Mouse (Mus musculus): Measurements from ENCODE around the gene Fubp1. TPM values are rescaled to one million over a fixed set of nuclear protein-coding genes. Genes with fewer than 3 reads are reported as not detected.

Fubp1 gene
- polyA plus RNA-seq, 1 experiment from 2014 or later = 37.1 TPM

- TF ChIP-seq EP300 (IDR thresholded peaks at IDR 0.05; ENCODE audit: low read depth) (no peak), CTCF (IDR thresholded peaks at IDR 0.05; ENCODE audit: low read depth) (no peak)
- WGBS (ENCODE audit: insufficient replicate concordance) = 25% methylated on average over 29 of the region's 29 CpGs
- no peaks in the 10 kb centered on the region for H3K9me3 ChIP-seq (ENCODE audit: low read length)
- no peak overlapping the region for H3K27ac ChIP-seq (ENCODE audit: low read depth)
- no peak overlapping the region for H3K9ac ChIP-seq (replicated peaks)
- H3K27me3 ChIP-seq (ENCODE audit: insufficient read depth, low read length) = peaks cover 29% of the 10 kb centered on the region
- no peaks in the 10 kb centered on the region for H3K36me3 ChIP-seq (replicated peaks; ENCODE audit: insufficient read depth, low read length)
- no peak for DNase-seq
- H3K4me2 ChIP-seq (ENCODE audit: low read depth, low read length) = no peak overlapping the region; the same call in 1 of the 2 replicates
- peaks cover 10% of the 10 kb centered on the region; the same call in 1 of the 2 replicates for H3K4me1 ChIP-seq (ENCODE audit: insufficient read depth)
- no peak overlapping the region for H3K4me3 ChIP-seq (ENCODE audit: low read depth, low read length)
- ATAC-seq = no peak
These were observed 43.3 kb upstream of the Fubp1 start for GRCm38 (mm10) chr3:152166699-152167451.

DNA sequence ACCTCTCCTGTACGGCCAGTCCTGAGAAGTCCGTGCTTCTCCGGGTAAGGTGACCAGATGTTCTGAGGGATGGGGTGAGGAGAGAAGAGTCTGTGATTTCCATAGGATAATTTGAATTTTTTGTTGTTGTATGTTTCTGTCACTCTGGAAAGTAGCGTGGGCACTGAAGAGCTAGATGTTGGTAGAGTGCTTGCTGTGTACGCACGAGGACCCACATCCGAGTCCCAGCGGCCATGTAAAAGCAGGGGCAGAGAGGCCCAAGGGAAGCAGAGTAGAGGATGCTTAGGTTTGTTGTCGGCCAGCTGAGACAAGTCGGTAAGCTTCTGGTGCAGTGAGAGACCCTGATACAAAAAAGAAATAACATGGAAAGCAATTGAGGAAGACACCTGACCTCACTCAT lies 42.2 kb upstream of the Fubp1 start:
- WGBS (ENCODE audit: insufficient replicate concordance) = 88% methylated on average over 10 of the region's 10 CpGs
- H3K36me3 ChIP-seq (replicated peaks; ENCODE audit: insufficient read depth, low read length) = no peaks in the 10 kb centered on the region
- H3K27me3 ChIP-seq (ENCODE audit: insufficient read depth, low read length) = peaks cover 29% of the 10 kb centered on the region
- DNase-seq = no peak
- no peak overlapping the region for H3K27ac ChIP-seq (ENCODE audit: low read depth)
- ATAC-seq = no peak
- TF ChIP-seq EP300 (IDR thresholded peaks at IDR 0.05; ENCODE audit: low read depth) (no peak), CTCF (IDR thresholded peaks at IDR 0.05; ENCODE audit: low read depth) (no peak)
- H3K9me3 ChIP-seq (ENCODE audit: low read length) = no peaks in the 10 kb centered on the region
- H3K4me3 ChIP-seq (ENCODE audit: low read depth, low read length) = no peak overlapping the region
- peaks cover 10% of the 10 kb centered on the region; the same call in 1 of the 2 replicates for H3K4me1 ChIP-seq (ENCODE audit: insufficient read depth)
- no peak overlapping the region for H3K9ac ChIP-seq (replicated peaks)
- H3K4me2 ChIP-seq (ENCODE audit: low read depth, low read length) = no peak overlapping the region

DNA sequence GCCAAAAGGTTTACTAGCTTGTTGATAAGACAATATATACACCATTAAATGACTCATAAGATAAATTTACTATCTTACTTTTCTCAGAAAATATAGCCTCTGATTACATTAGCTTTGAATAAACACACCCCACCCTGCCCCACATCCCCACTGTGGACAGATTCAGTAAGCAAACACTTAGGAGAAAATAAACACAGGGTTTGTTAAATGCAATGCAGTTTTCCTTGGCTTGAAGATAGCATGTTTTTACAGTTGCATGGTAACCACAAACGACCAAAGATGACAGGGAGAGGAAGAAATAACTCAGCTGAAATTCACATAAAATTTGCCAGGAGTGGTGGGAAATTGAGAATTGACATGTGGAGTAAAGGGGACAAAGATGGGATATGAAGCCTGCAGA lies 39.8 kb upstream of the Fubp1 start:
- H3K36me3 ChIP-seq (replicated peaks; ENCODE audit: insufficient read depth, low read length) = no peaks in the 10 kb centered on the region
- peaks cover 19% of the 10 kb centered on the region for H3K27me3 ChIP-seq (ENCODE audit: insufficient read depth, low read length)
- H3K4me3 ChIP-seq (ENCODE audit: low read depth, low read length) = no peak overlapping the region
- no peak for DNase-seq
- H3K9ac ChIP-seq (replicated peaks) = no peak overlapping the region
- no peak overlapping the region for H3K4me2 ChIP-seq (ENCODE audit: low read depth, low read length)
- no peak for ATAC-seq
- H3K27ac ChIP-seq (ENCODE audit: low read depth) = no peak overlapping the region
- TF ChIP-seq EP300 (IDR thresholded peaks at IDR 0.05; ENCODE audit: low read depth) (no peak), CTCF (IDR thresholded peaks at IDR 0.05; ENCODE audit: low read depth) (no peak)
- H3K9me3 ChIP-seq (ENCODE audit: low read length) = no peaks in the 10 kb centered on the region
- H3K4me1 ChIP-seq (ENCODE audit: insufficient read depth) = peaks cover 10% of the 10 kb centered on the region; the same call in 1 of the 2 replicates
- 13% methylated on average over 1 of the region's 1 CpGs for WGBS (ENCODE audit: insufficient replicate concordance)

DNA sequence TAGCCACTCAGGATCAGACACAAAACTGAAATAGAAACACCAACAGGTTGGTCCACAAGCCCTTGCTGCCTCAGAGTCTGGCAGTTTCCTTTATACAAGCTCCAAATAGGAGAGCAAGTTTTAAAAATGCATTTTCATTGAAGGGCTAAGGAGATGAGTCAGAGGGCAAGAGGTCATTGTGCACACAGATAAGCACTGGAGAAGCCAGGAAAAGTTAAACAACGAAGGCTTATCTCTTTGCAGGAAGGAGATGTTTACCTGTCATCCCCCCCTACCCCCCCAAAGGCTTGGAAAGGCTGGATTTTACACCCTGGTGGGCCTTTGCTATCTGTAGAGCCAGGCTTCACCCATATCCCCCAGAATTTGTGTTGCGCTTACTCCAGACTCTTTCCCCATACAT lies 39.0 kb upstream of the Fubp1 start:
- no peak overlapping the region for H3K9ac ChIP-seq (replicated peaks)
- no peak overlapping the region for H3K4me3 ChIP-seq (ENCODE audit: low read depth, low read length)
- no peak overlapping the region for H3K27ac ChIP-seq (ENCODE audit: low read depth)
- H3K27me3 ChIP-seq (ENCODE audit: insufficient read depth, low read length) = peaks cover 11% of the 10 kb centered on the region
- 44% methylated on average over 2 of the region's 2 CpGs for whole genome bisulfite sequencing (ENCODE audit: insufficient replicate concordance)
- no peak for TF ChIP-seq EP300 (IDR thresholded peaks at IDR 0.05; ENCODE audit: low read depth)
- no peak for TF ChIP-seq CTCF (IDR thresholded peaks at IDR 0.05; ENCODE audit: low read depth)
- no peak overlapping the region for H3K4me2 ChIP-seq (ENCODE audit: low read depth, low read length)
- DNase-seq (no peak), ATAC-seq (no peak)
- peaks cover 8% of the 10 kb centered on the region; the same call in 1 of the 2 replicates for H3K4me1 ChIP-seq (ENCODE audit: insufficient read depth)
- no peaks in the 10 kb centered on the region for H3K9me3 ChIP-seq (ENCODE audit: low read length)
- no peaks in the 10 kb centered on the region for H3K36me3 ChIP-seq (replicated peaks; ENCODE audit: insufficient read depth, low read length)

DNA sequence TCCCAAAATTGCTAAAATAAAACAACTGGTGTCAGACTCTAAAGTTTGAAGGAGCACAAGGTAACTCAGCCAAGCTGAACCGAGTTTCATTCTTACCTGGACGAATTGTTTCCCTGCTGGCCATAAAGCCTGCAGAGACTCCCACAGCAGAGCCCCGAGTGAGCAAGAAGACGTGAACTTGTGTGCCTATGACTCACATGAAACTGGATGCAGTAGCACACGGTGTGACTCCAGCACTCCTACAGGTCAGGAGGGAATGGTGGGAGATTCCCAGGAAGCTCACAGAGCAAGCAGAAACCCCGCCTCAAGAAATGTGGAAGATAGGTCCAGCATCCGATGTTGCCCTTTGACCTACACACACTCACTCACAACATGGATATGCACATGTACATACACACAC lies 38.4 kb upstream of the Fubp1 start:
- no peak for ATAC-seq

GRCm38 (mm10) chr3:152172322-152172935 lies 37.8 kb upstream of the Fubp1 start:
- TF ChIP-seq CTCF (IDR thresholded peaks at IDR 0.05; ENCODE audit: low read depth) (no peak), EP300 (IDR thresholded peaks at IDR 0.05; ENCODE audit: low read depth) (no peak)
- Histone ChIP-seq H3K36me3 (replicated peaks; ENCODE audit: insufficient read depth, low read length) (no peaks in the 10 kb centered on the region), H3K9me3 (ENCODE audit: low read length) (no peaks in the 10 kb centered on the region), H3K4me1 (ENCODE audit: insufficient read depth) (peaks cover 8% of the 10 kb centered on the region; the same call in 1 of the 2 replicates), H3K27ac (ENCODE audit: low read depth) (no peak overlapping the region), H3K4me2 (ENCODE audit: low read depth, low read length) (no peak overlapping the region), H3K27me3 (ENCODE audit: insufficient read depth, low read length) (peaks cover 2% of the 10 kb centered on the region; the same call in 1 of the 2 replicates), H3K9ac (replicated peaks) (no peak overlapping the region), H3K4me3 (ENCODE audit: low read depth, low read length) (no peak overlapping the region)
- WGBS (ENCODE audit: insufficient replicate concordance) = 71% methylated on average over 7 of the region's 7 CpGs
- no peak for DNase-seq
- ATAC-seq = no peak

More for the DNA sequence above, 38.4 kb upstream of the Fubp1 start:
- Histone ChIP-seq H3K9me3 (ENCODE audit: low read length) (no peaks in the 10 kb centered on the region), H3K4me2 (ENCODE audit: low read depth, low read length) (no peak overlapping the region), H3K4me1 (ENCODE audit: insufficient read depth) (peaks cover 8% of the 10 kb centered on the region; the same call in 1 of the 2 replicates), H3K36me3 (replicated peaks; ENCODE audit: insufficient read depth, low read length) (no peaks in the 10 kb centered on the region), H3K27me3 (ENCODE audit: insufficient read depth, low read length) (peaks cover 8% of the 10 kb centered on the region), H3K9ac (replicated peaks) (no peak overlapping the region), H3K27ac (ENCODE audit: low read depth) (no peak overlapping the region), H3K4me3 (ENCODE audit: low read depth, low read length) (no peak overlapping the region)
- no peak for TF ChIP-seq EP300 (IDR thresholded peaks at IDR 0.05; ENCODE audit: low read depth)
- TF ChIP-seq CTCF (IDR thresholded peaks at IDR 0.05; ENCODE audit: low read depth) = peak; percentile 15; the same call in 1 of the 2 replicates
- DNase-seq = no peak
- WGBS (ENCODE audit: insufficient replicate concordance) = 51% methylated on average over 7 of the region's 7 CpGs
